Mouse (Mus musculus) left cerebral cortex, adult 8-10 months (tissue): Measurements from ENCODE around the gene Yif1b. TPM values are rescaled to one million over a fixed set of nuclear protein-coding genes. Genes with fewer than 3 reads are reported as not detected.

Experiments
- total RNA-seq, 4 experiments: library from RNA; stranded (reverse); gene quantifications; 2 replicates each; pipeline ENCODE4 v1.2.4; 2022

Gene Yif1b
- total RNA-seq, 4 experiments from 2014 or later = 50.5 to 55.8 (median 53.6) TPM

Other genes starting within 250 kb of the Yif1b start
- 10 to 100 TPM in 1 of 4 experiments, 1 to 10 TPM in 3; 7.0 to 10.5 (median 9.2) TPM for gene Ryr1, start 113.2 kb upstream of the Yif1b start, total RNA-seq
- 1 to 10 TPM in 2 of 4 experiments, under 1 TPM in 2; 0.68 to 1.3 (median 1.1) TPM for gene Rasgrp4, start 103.5 kb upstream of the Yif1b start, total RNA-seq
- gene Fam98c, start 82.1 kb upstream of the Yif1b start, total RNA-seq = 10 to 100 TPM; 34.8 to 36.2 (median 35.5) TPM
- gene Ggn, start 68.1 kb upstream of the Yif1b start, total RNA-seq = 1 to 10 TPM in 1 of 4 experiments, under 1 TPM in 3; 0.54 to 1.7 (median 0.67) TPM
- gene Spred3, start 67.9 kb upstream of the Yif1b start, total RNA-seq = 10 to 100 TPM; 30.7 to 39.6 (median 38.9) TPM
- gene Psmd8, start 57.6 kb upstream of the Yif1b start, total RNA-seq = 100 to 1,000 TPM; 118 to 137 (median 127) TPM
- gene Catsperg1, start 24.3 kb upstream of the Yif1b start, total RNA-seq = 1 to 10 TPM; 1.1 to 1.7 (median 1.4) TPM
- gene Kcnk6, start 5.8 kb upstream of the Yif1b start, total RNA-seq = 1 to 10 TPM; 2.6 to 5.0 (median 3.8) TPM
- not detected for gene 2200002D01Rik, start 10.1 kb downstream of the Yif1b start, total RNA-seq
- gene Spint2, start 43.6 kb downstream of the Yif1b start, total RNA-seq = 10 to 100 TPM; 27.9 to 38.2 (median 33.0) TPM
- 10 to 100 TPM; 35.3 to 41.0 (median 39.8) TPM for gene Ppp1r14a, start 51.0 kb downstream of the Yif1b start, total RNA-seq
- gene Dpf1, start 65.6 kb downstream of the Yif1b start, total RNA-seq = 100 to 1,000 TPM in 2 of 4 experiments, 10 to 100 TPM in 2; 87.4 to 112 (median 99.7) TPM